Mouse (Mus musculus) C2C12 (cell line): ENCODE results near the gene Zfp74.

ENCODE experiments used
- CTCF ChIP-seq: IDR thresholded peaks from one replicate; pipeline ENCODE4 v1.5.1; 2011; ENCODE audit not compliant: control insufficient read depth, insufficient read depth, insufficient read length
- FOSL1 ChIP-seq: IDR thresholded peaks from one replicate; pipeline ENCODE4 v1.8.0; 2011; ENCODE audit warnings: mild to moderate bottlenecking, low read length; ENCODE audit not compliant: poor library complexity, insufficient read depth, severe bottlenecking
- MAX ChIP-seq: IDR thresholded peaks from one replicate; pipeline ENCODE4 v1.6.1; 2011; ENCODE audit warnings: mild to moderate bottlenecking, control low read depth
- MYOD1 ChIP-seq: IDR thresholded peaks from one replicate; pipeline ENCODE4 v1.6.1; 2011; ENCODE audit warnings: low read depth; ENCODE audit not compliant: control insufficient read depth, insufficient read length
- MYOG ChIP-seq: IDR thresholded peaks from one replicate; pipeline ENCODE4 v1.6.1; 2011; ENCODE audit not compliant: control insufficient read depth, insufficient read length; ENCODE audit errors: extremely low read depth
- USF1 ChIP-seq: IDR thresholded peaks from one replicate; pipeline ENCODE4 v1.6.1; 2011; ENCODE audit warnings: low read depth, mild to moderate bottlenecking, control low read depth, moderate library complexity

DNA sequence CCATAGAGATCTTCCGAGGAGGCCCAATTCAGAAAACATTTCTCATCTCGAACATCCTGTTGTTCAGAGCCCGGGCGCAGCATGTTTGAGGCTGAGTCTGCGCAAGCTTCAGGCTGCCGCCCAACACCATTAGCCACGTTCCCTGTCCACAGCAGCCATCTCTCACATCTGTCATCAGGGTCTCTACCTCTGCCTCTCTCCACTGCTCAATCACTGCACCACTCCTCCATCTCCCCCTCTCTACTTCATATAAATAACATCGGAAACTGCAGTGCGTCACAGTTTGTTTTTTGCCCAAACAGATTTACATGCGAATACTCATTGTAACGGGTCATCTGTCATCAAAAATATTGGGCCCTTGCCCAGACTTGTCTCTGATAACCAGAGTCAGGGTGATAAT is 12.9 kb downstream of the Zfp74 start:
- TF ChIP-seq CTCF (no peak), MYOG (no peak), MAX (no peak), MYOD1 (no peak), USF1 (no peak), FOSL1 (no peak)
